Mouse (Mus musculus) forebrain, embryonic 10.5 days (tissue): ENCODE results near the gene Cab39l. TPM values are rescaled to one million over a fixed set of nuclear protein-coding genes. Genes with fewer than 3 reads are reported as not detected.

Source experiments
- DNase-seq: peaks from one replicate; pipeline ENCODE4 v3.0.0-alpha.2; 2017; ENCODE audit warnings: low spot score; ENCODE audit errors: extremely low spot score
- H3K27ac ChIP-seq: fragments of 300-500 bp; sonication (generic); 2 replicates; pipeline ENCODE4 v1.5.1; 2016; ENCODE audit warnings: mild to moderate bottlenecking
- H3K27me3 ChIP-seq: fragments of 300-500 bp; sonication (generic); 2 replicates; pipeline ENCODE4 v1.6.1; 2016; ENCODE audit warnings: mild to moderate bottlenecking; ENCODE audit not compliant: poor library complexity, severe bottlenecking
- H3K36me3 ChIP-seq: fragments of 300-500 bp; sonication (generic); replicated peaks from 2 replicates; pipeline ENCODE4 v1.6.1; 2016; ENCODE audit warnings: mild to moderate bottlenecking, moderate library complexity
- H3K4me1 ChIP-seq: fragments of 300-500 bp; sonication (generic); 2 replicates; pipeline ENCODE4 v1.6.1; 2016
- H3K4me3 ChIP-seq: fragments of 300-500 bp; sonication (generic); 2 replicates; pipeline ENCODE4 v1.5.1; 2016; ENCODE audit warnings: mild to moderate bottlenecking, moderate library complexity
- H3K9me3 ChIP-seq: fragments of 300-500 bp; sonication (generic); 2 replicates; pipeline ENCODE4 v1.6.1; 2016; ENCODE audit warnings: mild to moderate bottlenecking, moderate library complexity
- WGBS: fragments of 180-500 bp; shearing (Covaris S2); methylation state at CpG from one replicate; pipeline ENCODE4 v1.1.7; 2016; 5-methylcytosine and 5-hydroxymethylcytosine counted together
- polyA plus RNA-seq: library from polyadenylated mRNA; unstranded; fragments of >200 nt; fragmentation: Nextera tagmentation; extraction: Ambion mirVana; gene quantifications from 2 replicates; pipeline ENCODE4 v1.2.1, GENCODE M21; 2016

Cab39l gene
- polyA plus RNA-seq, 1 experiment from 2014 or later = 44.5 TPM

- no peak for DNase-seq
- WGBS = 84% methylated on average over 1 of the region's 1 CpGs
- H3K27me3 ChIP-seq = no peaks in the 10 kb centered on the region
- H3K4me3 ChIP-seq = no peak overlapping the region
- H3K36me3 ChIP-seq = peaks cover 5% of the 10 kb centered on the region
- peaks cover 9% of the 10 kb centered on the region; the same call in 1 of the 2 replicates for H3K4me1 ChIP-seq
- peaks cover 9% of the 10 kb centered on the region; the same call in 1 of the 2 replicates for H3K9me3 ChIP-seq
- H3K27ac ChIP-seq = no peak overlapping the region
These were observed 4.6 kb downstream of the Cab39l start for GRCm38 (mm10) chr14:59445421-59445820.

GRCm38 (mm10) chr14:59447981-59448380 is 7.2 kb downstream of the Cab39l start:
- Histone ChIP-seq H3K27me3 (no peaks in the 10 kb centered on the region), H3K4me1 (no peaks in the 10 kb centered on the region), H3K4me3 (no peak overlapping the region), H3K36me3 (peaks cover 5% of the 10 kb centered on the region), H3K27ac (no peak overlapping the region), H3K9me3 (peaks cover 9% of the 10 kb centered on the region; the same call in 1 of the 2 replicates)
- DNase-seq = no peak

GRCm38 (mm10) chr14:59466503-59466902 is 25.7 kb downstream of the Cab39l start:
- Histone ChIP-seq H3K9me3 (no peaks in the 10 kb centered on the region), H3K27me3 (no peaks in the 10 kb centered on the region), H3K36me3 (0 out of 2 replicates have a peak, but pooled peaks cover 6% of the 10 kb centered on the region), H3K4me1 (no peaks in the 10 kb centered on the region), H3K4me3 (no peak overlapping the region), H3K27ac (no peak overlapping the region)
- DNase-seq = no peak
- 95% methylated on average over 2 of the region's 2 CpGs for WGBS

- 87% methylated on average over 1 of the region's 1 CpGs for WGBS
These were observed 27.0 kb downstream of the Cab39l start for GRCm38 (mm10) chr14:59467798-59468197.

GRCm38 (mm10) chr14:59470781-59471180 is 30.0 kb downstream of the Cab39l start:
- no peak overlapping the region for H3K27ac ChIP-seq
- WGBS = 93% methylated on average over 1 of the region's 1 CpGs
- DNase-seq = no peak
- no peaks in the 10 kb centered on the region for H3K9me3 ChIP-seq
- no peaks in the 10 kb centered on the region for H3K36me3 ChIP-seq
- no peaks in the 10 kb centered on the region for H3K4me1 ChIP-seq
- no peaks in the 10 kb centered on the region for H3K27me3 ChIP-seq
- H3K4me3 ChIP-seq = no peak overlapping the region

More at GRCm38 (mm10) chr14:59467798-59468197, 27.0 kb downstream of the Cab39l start:
- H3K27me3 ChIP-seq = no peaks in the 10 kb centered on the region
- H3K4me1 ChIP-seq = no peaks in the 10 kb centered on the region
- DNase-seq = no peak
- no peaks in the 10 kb centered on the region for H3K9me3 ChIP-seq
- no peak overlapping the region for H3K27ac ChIP-seq
- no peak overlapping the region for H3K4me3 ChIP-seq
- H3K36me3 ChIP-seq = no peaks in the 10 kb centered on the region

GRCm38 (mm10) chr14:59478699-59479098 is 37.9 kb downstream of the Cab39l start:
- DNase-seq = no peak
- Histone ChIP-seq H3K9me3 (no peaks in the 10 kb centered on the region), H3K36me3 (no peaks in the 10 kb centered on the region), H3K27me3 (no peaks in the 10 kb centered on the region), H3K27ac (no peak overlapping the region), H3K4me1 (no peaks in the 10 kb centered on the region), H3K4me3 (no peak overlapping the region)
- WGBS = 72% methylated on average over 6 of the region's 6 CpGs

- H3K4me3 ChIP-seq = no peak overlapping the region
- 95% methylated on average over 4 of the region's 4 CpGs for WGBS
- no peaks in the 10 kb centered on the region for H3K9me3 ChIP-seq
- no peak overlapping the region for H3K27ac ChIP-seq
- DNase-seq = no peak
- no peaks in the 10 kb centered on the region for H3K4me1 ChIP-seq
- H3K27me3 ChIP-seq = no peaks in the 10 kb centered on the region
- H3K36me3 ChIP-seq = no peaks in the 10 kb centered on the region
These were observed 44.6 kb downstream of the Cab39l start for GRCm38 (mm10) chr14:59485247-59485810.

GRCm38 (mm10) chr14:59492376-59492775 is 51.6 kb downstream of the Cab39l start:
- Histone ChIP-seq H3K9me3 (no peaks in the 10 kb centered on the region), H3K36me3 (no peaks in the 10 kb centered on the region), H3K4me3 (no peak overlapping the region), H3K4me1 (no peaks in the 10 kb centered on the region), H3K27me3 (no peaks in the 10 kb centered on the region), H3K27ac (no peak overlapping the region)
- 86% methylated on average over 4 of the region's 4 CpGs for WGBS
- DNase-seq = no peak

- H3K27ac ChIP-seq = no peak overlapping the region
- H3K4me1 ChIP-seq = no peaks in the 10 kb centered on the region
- no peaks in the 10 kb centered on the region for H3K36me3 ChIP-seq
- H3K27me3 ChIP-seq = no peaks in the 10 kb centered on the region
- no peak overlapping the region for H3K4me3 ChIP-seq
- DNase-seq = no peak
- no peaks in the 10 kb centered on the region for H3K9me3 ChIP-seq
- 92% methylated on average over 5 of the region's 5 CpGs for WGBS
These were observed 57.2 kb downstream of the Cab39l start for GRCm38 (mm10) chr14:59497928-59498327.

- H3K4me1 ChIP-seq = no peaks in the 10 kb centered on the region
- H3K36me3 ChIP-seq = 0 out of 2 replicates have a peak, but pooled peaks cover 5% of the 10 kb centered on the region
- H3K4me3 ChIP-seq = no peak overlapping the region
- no peak for DNase-seq
- WGBS = 95% methylated on average over 8 of the region's 8 CpGs
- H3K27me3 ChIP-seq = no peaks in the 10 kb centered on the region
- H3K9me3 ChIP-seq = no peaks in the 10 kb centered on the region
- no peak overlapping the region for H3K27ac ChIP-seq
These were observed 64.1 kb downstream of the Cab39l start for GRCm38 (mm10) chr14:59504831-59505230.

- H3K36me3 ChIP-seq = 0 out of 2 replicates have a peak, but pooled peaks cover 5% of the 10 kb centered on the region
- DNase-seq = no peak
- H3K4me3 ChIP-seq = no peak overlapping the region
- no peaks in the 10 kb centered on the region for H3K4me1 ChIP-seq
- H3K27me3 ChIP-seq = no peaks in the 10 kb centered on the region
- no peaks in the 10 kb centered on the region for H3K9me3 ChIP-seq
- WGBS = 92% methylated on average over 4 of the region's 4 CpGs
- no peak overlapping the region for H3K27ac ChIP-seq
These were observed 65.4 kb downstream of the Cab39l start for GRCm38 (mm10) chr14:59506139-59506538.

- no peaks in the 10 kb centered on the region for H3K36me3 ChIP-seq
- WGBS = 91% methylated on average over 6 of the region's 6 CpGs
- no peak for DNase-seq
- no peaks in the 10 kb centered on the region for H3K27me3 ChIP-seq
- no peaks in the 10 kb centered on the region for H3K9me3 ChIP-seq
- H3K4me3 ChIP-seq = no peak overlapping the region
- H3K4me1 ChIP-seq = no peaks in the 10 kb centered on the region
- no peak overlapping the region for H3K27ac ChIP-seq
These were observed 73.2 kb downstream of the Cab39l start for GRCm38 (mm10) chr14:59513922-59514444.

GRCm38 (mm10) chr14:59525843-59526242 is 85.1 kb downstream of the Cab39l start:
- Histone ChIP-seq H3K4me1 (no peaks in the 10 kb centered on the region), H3K27me3 (peaks cover under 1% of the 10 kb centered on the region; the same call in 1 of the 2 replicates), H3K27ac (no peak overlapping the region), H3K9me3 (no peaks in the 10 kb centered on the region), H3K4me3 (no peak overlapping the region), H3K36me3 (no peaks in the 10 kb centered on the region)
- no peak for DNase-seq
- 92% methylated on average over 5 of the region's 5 CpGs for WGBS
